Mouse (Mus musculus): Measurements from ENCODE around the gene Fanca. TPM values are rescaled to one million over a fixed set of nuclear protein-coding genes. Genes with fewer than 3 reads are reported as not detected.

Fanca gene
- total RNA-seq (2021) = 1 to 10 TPM; 1.7 to 2.8 TPM
- long read RNA-seq, experiment 1, partial matches to known transcripts = 1 of 1 reads
- long read RNA-seq, experiment 1, other reads (novel, unspliced or antisense) = 0 of 1 reads
- long read RNA-seq, experiment 2, partial matches to known transcripts = 0 of 1 reads
- long read RNA-seq, experiment 2, other reads (novel, unspliced or antisense) = 1 of 1 reads

DNA sequence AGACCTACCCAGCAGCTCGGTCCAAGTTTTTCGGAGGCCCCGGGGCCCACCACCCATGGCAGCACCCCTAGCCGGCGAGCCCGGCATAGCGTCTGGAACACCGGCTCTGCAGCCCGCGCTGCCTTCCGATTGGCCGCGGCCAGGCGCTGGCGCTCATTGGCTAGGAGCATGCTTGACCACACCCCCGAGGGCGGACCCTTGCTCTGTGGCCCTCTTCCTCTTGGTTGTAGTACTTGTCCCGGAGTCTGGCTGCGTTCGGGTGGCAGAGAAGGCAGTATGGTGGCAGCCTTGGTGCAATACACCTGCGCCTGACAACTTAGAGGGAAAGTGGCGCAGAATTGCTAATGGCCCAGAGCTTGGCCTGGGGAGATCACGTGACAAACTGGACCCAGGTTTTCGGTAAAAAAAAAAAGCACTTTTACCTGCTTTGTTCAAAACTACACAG lies at the start of gene Fanca:
Fanca (minus strand) TSS at position 110 of the 445 bp plus-strand sequence.
- TF ChIP-seq CTCF (conservative IDR thresholded peaks at IDR 0.05) = peak; percentile 65
- Histone ChIP-seq H3K4me3 (peak within 1 kb of the TSS; percentile 52), H3K27ac (no peak within 1 kb of the TSS)
- peak; percentile 87 to 89 for DNase-seq (ENCODE audit: low spot score in 2 of 2)

DNA sequence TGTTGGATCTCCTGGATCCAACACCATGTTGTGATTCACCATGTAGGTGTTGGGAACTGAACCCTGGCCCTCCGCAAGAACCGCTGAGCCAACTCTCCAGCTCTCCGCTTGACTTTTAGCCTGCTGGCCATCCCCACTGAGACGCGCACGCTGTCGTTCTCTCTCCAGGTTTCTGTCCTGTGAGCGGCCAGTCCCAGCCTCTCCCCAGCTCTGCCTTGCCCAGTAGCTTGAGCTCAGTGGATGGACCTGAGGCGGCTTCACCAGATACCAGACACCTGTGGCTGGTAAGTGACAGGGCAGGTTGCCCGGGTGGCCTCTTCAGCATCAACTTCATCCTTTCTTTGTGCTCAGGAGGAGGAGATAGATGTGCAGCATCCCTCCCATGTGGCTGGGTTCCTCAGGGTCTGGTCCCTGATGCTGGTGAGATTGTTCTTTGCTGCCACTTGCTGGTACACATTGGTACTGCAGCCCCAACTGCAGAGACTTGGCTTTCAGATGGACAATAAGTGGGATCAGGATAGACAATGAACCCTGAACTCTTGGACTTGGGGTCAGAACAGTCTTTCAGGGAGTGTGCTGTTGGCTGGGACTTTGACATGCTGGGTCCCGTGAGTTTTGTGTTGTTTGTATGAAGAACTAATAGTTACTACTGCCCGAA lies 42.8 kb upstream of the Fanca start:
- peak; percentile 96 for TF ChIP-seq CTCF (conservative IDR thresholded peaks at IDR 0.05)
- Histone ChIP-seq H3K4me3 (no peak overlapping the region), H3K27ac (no peak overlapping the region)
- DNase-seq (ENCODE audit: low spot score in 2 of 2) = peak; percentile 72 to 86

DNA sequence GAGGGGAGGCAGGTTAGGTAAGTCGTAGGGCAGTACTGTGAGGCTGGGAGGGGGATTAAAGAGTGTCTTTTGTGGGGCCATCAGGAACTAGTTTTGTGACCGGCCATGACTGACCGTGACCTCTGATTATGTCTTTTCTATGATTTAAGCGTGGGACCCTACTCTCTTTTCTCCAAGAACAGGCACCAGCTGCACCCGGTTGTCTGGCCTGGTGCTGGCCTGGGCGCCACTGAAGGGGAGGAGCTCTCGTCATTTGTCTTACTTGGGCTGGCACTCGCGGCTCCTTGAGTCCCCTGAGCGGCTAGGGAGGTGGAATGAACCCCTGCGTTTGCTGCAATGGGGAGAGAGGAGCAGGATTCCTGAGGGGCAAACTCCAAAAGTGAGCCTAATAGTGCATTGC lies 34.8 kb upstream of the Fanca start:
- DNase-seq (ENCODE audit: low spot score in 2 of 2) = no peak
- Histone ChIP-seq H3K4me3 (no peak overlapping the region), H3K27ac (no peak overlapping the region)
- no peak for TF ChIP-seq CTCF (conservative IDR thresholded peaks at IDR 0.05)

DNA sequence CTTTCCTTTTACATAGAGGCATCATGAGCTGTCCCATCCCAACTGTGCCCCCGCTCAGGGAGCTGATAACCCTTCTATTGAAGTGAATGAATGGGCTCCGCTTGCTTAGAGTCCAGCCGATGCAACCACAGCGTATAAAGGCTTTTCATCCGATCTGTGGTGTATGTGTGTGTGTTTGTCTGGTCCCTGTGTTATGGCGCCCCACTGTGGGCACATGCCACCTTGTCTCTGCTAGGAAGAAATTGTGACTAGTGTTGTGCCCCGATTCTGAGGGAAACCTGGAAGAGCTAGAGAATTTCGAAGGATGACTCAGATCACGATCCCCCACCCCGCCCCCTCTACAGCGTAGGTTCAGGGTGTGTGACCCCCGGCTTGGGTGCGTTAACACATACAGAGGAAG lies 34.4 kb upstream of the Fanca start:
- peak; percentile 72 for TF ChIP-seq CTCF (conservative IDR thresholded peaks at IDR 0.05)
- no peak overlapping the region for H3K4me3 ChIP-seq
- DNase-seq (ENCODE audit: low spot score in 2 of 2) = peak in 1 of 2 experiments; percentile 50
- H3K27ac ChIP-seq = no peak overlapping the region

DNA sequence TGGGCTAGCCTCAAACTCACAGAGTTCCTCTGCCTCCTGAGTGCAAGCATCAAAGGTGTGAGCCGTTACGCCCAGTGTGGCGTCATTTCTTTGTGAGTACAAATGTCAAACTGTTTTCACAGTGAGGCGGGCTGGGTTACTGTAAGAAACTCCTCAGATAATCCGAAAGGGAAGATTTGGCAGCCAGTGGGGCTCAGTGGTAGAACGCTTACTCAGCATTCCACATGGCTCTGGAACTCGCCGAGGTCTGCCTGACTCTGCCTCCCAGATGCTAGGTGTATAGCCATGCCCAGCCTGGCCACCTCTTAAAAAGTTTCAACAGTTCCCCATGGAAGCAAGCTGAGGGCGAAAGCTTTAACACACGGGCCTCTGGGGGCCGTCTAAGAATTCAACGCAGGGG lies 33.7 kb upstream of the Fanca start:
- TF ChIP-seq CTCF (conservative IDR thresholded peaks at IDR 0.05) = no peak
- no peak for DNase-seq (ENCODE audit: low spot score in 2 of 2)
- H3K4me3 ChIP-seq = no peak overlapping the region
- no peak overlapping the region for H3K27ac ChIP-seq

DNA sequence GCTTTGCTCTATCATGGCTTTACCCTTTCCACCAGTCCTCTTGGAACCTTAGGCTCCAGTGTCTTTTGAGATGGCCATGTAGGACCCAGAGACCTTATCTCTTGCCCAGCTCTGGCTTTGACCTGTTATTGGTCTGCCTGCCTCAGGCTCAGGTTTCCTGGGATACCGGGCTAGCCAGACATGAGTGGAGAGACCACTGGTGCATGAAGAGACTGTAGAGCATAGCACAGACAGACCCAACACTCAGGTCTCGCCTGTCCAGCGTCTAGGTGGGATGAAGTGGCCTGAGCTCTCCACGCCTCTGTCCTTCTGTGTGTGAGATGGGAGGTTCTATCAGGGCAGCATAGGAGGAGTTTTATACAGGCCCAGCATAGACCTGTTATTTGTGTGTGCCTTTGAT lies 30.7 kb upstream of the Fanca start:
- TF ChIP-seq CTCF (conservative IDR thresholded peaks at IDR 0.05) = no peak

DNA sequence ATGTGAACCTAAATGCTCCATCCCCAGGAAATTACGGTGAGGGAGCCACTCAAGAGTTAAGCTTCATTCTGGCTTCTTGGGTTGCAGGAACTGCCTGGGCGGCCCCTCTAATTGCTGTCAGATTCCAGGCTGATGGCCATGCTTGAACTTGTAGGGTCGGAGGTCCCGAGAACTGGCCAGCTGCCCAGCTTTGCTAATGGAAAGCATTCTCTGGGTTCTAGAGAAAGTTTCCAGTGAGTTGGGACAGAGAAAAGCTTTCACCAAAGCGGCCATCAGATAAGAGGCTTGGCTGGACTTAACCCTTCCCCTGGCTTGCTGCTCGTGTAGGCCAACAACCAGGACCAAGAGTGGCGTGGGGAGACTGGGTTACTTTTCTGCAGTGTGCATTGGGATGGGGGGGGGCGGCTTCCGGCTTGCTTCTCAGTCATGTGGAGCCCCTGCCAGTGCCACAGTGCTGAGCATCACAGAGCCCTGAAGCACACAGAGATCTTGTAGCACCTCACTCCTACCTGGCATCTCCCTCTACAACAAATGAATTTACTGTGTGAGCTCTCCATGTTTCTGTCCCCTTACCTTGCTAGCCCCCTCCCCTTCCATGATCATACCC lies 30.0 kb upstream of the Fanca start:
- H3K4me3 ChIP-seq = no peak overlapping the region
- no peak for TF ChIP-seq CTCF (conservative IDR thresholded peaks at IDR 0.05)
- no peak overlapping the region for H3K27ac ChIP-seq
- no peak for DNase-seq (ENCODE audit: low spot score in 2 of 2)

More for the DNA sequence above, 30.7 kb upstream of the Fanca start:
- Histone ChIP-seq H3K27ac (no peak overlapping the region), H3K4me3 (no peak overlapping the region)
- DNase-seq (ENCODE audit: low spot score in 2 of 2) = no peak

DNA sequence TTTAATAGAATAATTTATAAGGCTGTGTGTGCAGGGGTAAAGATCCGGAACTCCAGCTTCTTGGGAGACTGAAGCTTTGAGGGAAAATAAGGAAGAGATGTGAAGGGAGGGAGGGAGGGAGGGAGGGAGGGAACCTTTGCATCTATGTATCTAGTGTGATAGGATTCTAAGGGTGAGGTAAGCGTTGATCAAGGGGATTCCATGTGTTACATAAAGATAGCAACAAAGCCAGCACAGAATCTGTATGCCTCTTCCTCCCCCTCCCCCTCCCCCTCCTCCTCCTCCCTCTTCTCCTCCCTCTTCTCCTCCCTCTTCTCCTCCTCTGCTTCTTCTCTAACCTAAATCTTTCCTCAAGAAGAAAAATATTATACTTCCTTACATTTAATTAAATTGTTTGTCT lies 28.9 kb upstream of the Fanca start:
- DNase-seq (ENCODE audit: low spot score in 2 of 2) = no peak
- no peak for TF ChIP-seq CTCF (conservative IDR thresholded peaks at IDR 0.05)
- no peak overlapping the region for H3K27ac ChIP-seq

DNA sequence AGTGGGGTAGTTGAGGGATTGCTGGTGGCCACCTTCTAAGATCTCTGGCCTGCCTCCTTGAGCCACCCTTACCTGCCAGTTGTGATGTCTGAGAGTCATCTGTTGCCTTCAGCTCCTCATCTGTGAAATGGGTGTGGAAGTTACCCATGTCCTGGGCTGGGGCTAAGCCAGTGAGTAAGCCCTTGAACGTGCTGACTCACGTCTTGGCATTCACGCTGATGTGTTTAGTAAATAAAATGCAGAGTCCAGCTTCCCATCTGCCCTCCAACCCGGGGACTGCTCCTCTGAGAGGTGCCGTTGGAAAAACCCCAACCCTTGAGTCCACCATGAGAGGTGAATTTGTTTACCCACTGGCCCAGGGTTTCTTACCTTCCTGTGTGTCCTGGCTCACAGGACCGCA lies 27.5 kb upstream of the Fanca start:
- TF ChIP-seq CTCF (conservative IDR thresholded peaks at IDR 0.05) = no peak
- DNase-seq (ENCODE audit: low spot score in 2 of 2) = no peak

More for the DNA sequence above, 28.9 kb upstream of the Fanca start:
- no peak overlapping the region for H3K4me3 ChIP-seq

DNA sequence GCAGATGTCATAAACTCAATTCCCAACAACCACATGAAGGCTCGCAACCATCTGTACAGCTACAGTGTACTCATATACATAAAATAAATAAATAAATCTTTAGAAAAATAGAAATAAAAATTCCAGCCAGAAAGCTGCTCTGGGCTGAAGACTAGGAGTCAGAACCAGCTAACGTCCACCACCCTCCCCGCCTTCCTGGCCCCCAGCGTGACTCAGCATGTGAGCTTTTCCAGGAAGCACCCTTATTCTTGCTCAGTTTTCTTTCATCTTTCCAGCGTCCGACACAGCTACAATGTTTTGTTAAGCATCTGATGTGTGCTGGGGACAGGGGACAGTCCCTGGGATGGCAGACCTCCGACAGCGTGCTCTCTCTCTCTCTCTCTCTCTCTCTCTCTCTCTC lies 26.8 kb upstream of the Fanca start:
- Histone ChIP-seq H3K4me3 (no peak overlapping the region), H3K27ac (no peak overlapping the region)
- TF ChIP-seq CTCF (conservative IDR thresholded peaks at IDR 0.05) = no peak
- no peak for DNase-seq (ENCODE audit: low spot score in 2 of 2)

More for the DNA sequence above, 27.5 kb upstream of the Fanca start:
- Histone ChIP-seq H3K27ac (no peak overlapping the region), H3K4me3 (no peak overlapping the region)

DNA sequence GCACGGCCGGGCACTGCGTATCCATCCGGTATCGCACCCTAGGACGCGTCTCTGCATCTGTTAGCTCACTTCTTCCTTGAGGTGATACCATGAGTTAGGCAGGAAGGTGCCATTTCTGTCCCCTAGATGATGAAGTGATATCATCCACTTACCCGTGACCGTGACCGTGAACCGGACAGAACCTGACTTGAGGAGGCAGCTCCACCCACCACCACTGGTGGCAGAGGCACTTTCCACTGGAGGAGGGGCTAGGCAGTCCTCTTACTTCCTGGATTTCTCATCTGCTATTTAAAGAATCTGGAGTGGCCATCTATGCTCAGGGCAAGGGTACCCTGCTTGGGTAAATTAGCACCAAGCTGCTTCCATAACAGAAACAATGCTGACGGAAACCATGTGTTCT lies 25.0 kb upstream of the Fanca start:
- TF ChIP-seq CTCF (conservative IDR thresholded peaks at IDR 0.05) = no peak
- Histone ChIP-seq H3K4me3 (no peak overlapping the region), H3K27ac (no peak overlapping the region)
- DNase-seq (ENCODE audit: low spot score in 2 of 2) = no peak

DNA sequence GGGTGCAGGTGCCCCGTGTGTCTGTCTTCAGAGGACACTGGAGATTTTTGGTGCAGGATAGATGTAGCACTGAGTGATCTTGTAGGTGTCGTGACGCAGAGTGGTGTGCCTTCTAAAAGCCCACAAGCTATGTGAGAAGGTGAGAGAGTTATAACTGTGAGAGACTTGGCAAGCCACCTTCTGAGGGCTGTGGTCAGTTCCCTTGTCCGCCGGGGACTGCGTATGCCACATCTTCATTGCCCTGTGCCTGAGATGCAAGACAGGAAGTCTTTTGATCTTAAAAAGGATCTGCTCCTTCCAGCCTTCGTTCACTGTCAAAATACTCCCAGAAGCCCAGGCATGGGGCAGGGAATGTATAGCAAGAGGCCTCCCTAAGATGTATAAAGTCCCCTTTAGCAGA lies 24.5 kb upstream of the Fanca start:
- TF ChIP-seq CTCF (conservative IDR thresholded peaks at IDR 0.05) = no peak
- H3K27ac ChIP-seq = no peak overlapping the region
- no peak overlapping the region for H3K4me3 ChIP-seq
- no peak for DNase-seq (ENCODE audit: low spot score in 2 of 2)

DNA sequence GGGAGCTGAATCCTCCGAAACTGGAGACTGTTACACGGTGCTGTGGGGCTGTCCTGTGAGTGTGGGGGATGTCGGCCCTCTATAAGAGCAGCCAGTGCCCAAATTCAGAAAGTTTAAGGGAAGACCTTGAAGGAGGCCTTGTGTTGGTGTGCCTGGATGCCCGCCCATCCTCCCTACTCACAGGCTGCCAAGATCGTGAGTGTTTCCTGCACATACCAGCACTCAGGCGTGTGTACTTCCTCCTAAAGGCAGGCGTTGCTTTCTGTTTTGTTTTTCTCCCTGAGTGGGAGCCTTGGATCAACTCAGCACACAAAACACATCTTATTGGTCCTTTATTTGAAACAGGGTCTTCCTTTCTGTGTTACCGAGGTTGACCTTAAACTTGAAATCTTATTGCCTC lies 23.9 kb upstream of the Fanca start:
- DNase-seq (ENCODE audit: low spot score in 2 of 2) = no peak
- no peak overlapping the region for H3K27ac ChIP-seq
- no peak for TF ChIP-seq CTCF (conservative IDR thresholded peaks at IDR 0.05)
- H3K4me3 ChIP-seq = no peak overlapping the region

All from layer of hippocampus, adult 2 months (tissue).